Mouse (Mus musculus) limb, embryonic 13.5 days (tissue): ENCODE measurements at regions not wholly inside any gene's neighbourhood (a gene's known extent, or its start where the extent isn't known, plus 50 kb on each side); places are given as distances from the start of the nearest gene placed in this dataset.
"Not testable (repeated sequence)": the region's sequence is repeated elsewhere in the genome, so short reads cannot be mapped to it uniquely, and the experiment has no call there.

Experiments used
- ATAC-seq: fragments of 200-750 bp; cut with Nextera tagmentation; 2 replicates; pipeline ENCODE4 v1.8.0; 2017; ENCODE audit warnings: low read depth, moderate number of reproducible peaks, moderate TSS enrichment; ENCODE audit not compliant: low FRiP score
- H3K27ac ChIP-seq: fragments of 300-500 bp; sonication (generic); 2 replicates; pipeline ENCODE4 v1.5.1; 2015; ENCODE audit warnings: inconsistent platforms, mild to moderate bottlenecking, moderate library complexity
- H3K27me3 ChIP-seq: fragments of 300-500 bp; sonication (generic); 2 replicates; pipeline ENCODE4 v1.6.1; 2015; ENCODE audit warnings: mild to moderate bottlenecking, inconsistent platforms
- H3K36me3 ChIP-seq: fragments of 300-500 bp; sonication (generic); 2 replicates; pipeline ENCODE4 v1.6.1; 2015; ENCODE audit warnings: inconsistent platforms, mild to moderate bottlenecking, moderate library complexity
- H3K4me1 ChIP-seq: fragments of 300-500 bp; sonication (generic); 2 replicates; pipeline ENCODE4 v1.6.1; 2015; ENCODE audit warnings: inconsistent platforms
- H3K4me2 ChIP-seq: fragments of 300-500 bp; sonication (generic); replicated peaks from 2 replicates; pipeline ENCODE4 v1.6.1; 2015; ENCODE audit warnings: inconsistent platforms, mild to moderate bottlenecking, moderate library complexity
- H3K4me3 ChIP-seq: fragments of 300-500 bp; sonication (generic); 2 replicates; pipeline ENCODE4 v1.5.1; 2015; ENCODE audit warnings: moderate library complexity, mild to moderate bottlenecking, inconsistent platforms
- H3K9ac ChIP-seq: fragments of 300-500 bp; sonication (generic); 2 replicates; pipeline ENCODE4 v1.6.1; 2015; ENCODE audit warnings: mild to moderate bottlenecking, inconsistent platforms
- H3K9me3 ChIP-seq: fragments of 300-500 bp; sonication (generic); 2 replicates; pipeline ENCODE4 v1.6.1; 2016; ENCODE audit warnings: inconsistent platforms
- WGBS: fragments of 180-500 bp; shearing (Covaris S2); methylation state at CpG from one replicate; pipeline ENCODE4 v1.1.7; 2015; 5-methylcytosine and 5-hydroxymethylcytosine counted together

DNA sequence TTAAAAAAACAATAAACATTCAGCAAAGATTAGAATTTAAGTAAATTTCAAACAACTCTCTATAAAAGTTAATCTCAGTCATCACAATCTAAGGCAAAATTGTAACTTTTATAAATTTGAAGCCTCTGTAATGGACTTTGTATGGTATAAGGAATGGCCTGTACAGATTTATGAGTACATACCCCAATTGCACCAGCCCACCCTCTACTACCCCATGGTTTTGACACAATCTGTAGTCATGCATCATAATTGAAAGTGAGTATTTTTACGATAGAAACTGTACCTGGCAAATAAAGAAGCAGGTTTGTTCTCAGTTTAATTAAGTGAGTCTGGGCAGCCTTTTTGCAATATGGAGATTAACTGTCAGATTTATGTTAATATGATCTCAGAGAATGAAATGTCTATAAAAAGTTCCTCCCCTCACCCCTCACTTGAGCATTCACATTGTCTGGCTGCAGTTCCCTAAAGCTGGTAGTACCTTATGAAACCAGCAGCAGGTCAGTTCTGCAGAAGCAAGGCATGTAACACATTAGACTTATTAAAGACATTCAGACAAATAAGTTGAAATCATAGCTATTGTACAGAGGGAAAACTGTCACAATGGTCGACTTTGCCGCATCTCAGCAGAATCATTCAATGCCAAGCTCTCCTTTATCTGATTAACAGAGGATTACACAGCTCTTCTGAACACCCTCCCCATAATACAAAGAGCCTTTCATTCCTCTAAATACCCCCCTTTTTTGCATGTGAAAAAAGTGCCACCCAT, 505.2 kb downstream of the Cypt12 start:
- peaks cover 5% of the 10 kb centered on the region; the same call in 1 of the 2 replicates for H3K4me1 ChIP-seq
- H3K9ac ChIP-seq, result no peak overlapping the region
- 61% methylated on average over 3 of the region's 3 CpGs for WGBS
- no peak overlapping the region for H3K4me2 ChIP-seq
- no peak for ATAC-seq
- no peaks in the 10 kb centered on the region for H3K27me3 ChIP-seq
- H3K9me3 ChIP-seq, result no peaks in the 10 kb centered on the region
- H3K27ac ChIP-seq, result no peak overlapping the region; the same call in 1 of the 2 replicates
- H3K36me3 ChIP-seq, result no peaks in the 10 kb centered on the region
- no peak overlapping the region for H3K4me3 ChIP-seq

- WGBS, result 60% methylated on average over 2 of the region's 2 CpGs
- ATAC-seq, result no peak
- H3K9me3 ChIP-seq, result no peaks in the 10 kb centered on the region
- no peak overlapping the region for H3K4me3 ChIP-seq
- H3K36me3 ChIP-seq, result no peaks in the 10 kb centered on the region
- no peak overlapping the region for H3K9ac ChIP-seq
- no peak overlapping the region for H3K27ac ChIP-seq
- H3K4me2 ChIP-seq, result no peak overlapping the region
- peaks cover 5% of the 10 kb centered on the region; the same call in 1 of the 2 replicates for H3K4me1 ChIP-seq
- no peaks in the 10 kb centered on the region for H3K27me3 ChIP-seq
Measured at GRCm38 (mm10) chr3:18453986-18454291, 505.7 kb downstream of the Cypt12 start.

- not testable (repeated sequence) for H3K27me3 ChIP-seq, H3K9me3 ChIP-seq, H3K4me2 ChIP-seq, H3K36me3 ChIP-seq, H3K9ac ChIP-seq, ATAC-seq, H3K4me1 ChIP-seq, H3K27ac ChIP-seq, H3K4me3 ChIP-seq
- 91% methylated on average over 4 of the region's 4 CpGs for WGBS
Measured at GRCm38 (mm10) chr3:18454558-18455191, 506.5 kb downstream of the Cypt12 start.

DNA sequence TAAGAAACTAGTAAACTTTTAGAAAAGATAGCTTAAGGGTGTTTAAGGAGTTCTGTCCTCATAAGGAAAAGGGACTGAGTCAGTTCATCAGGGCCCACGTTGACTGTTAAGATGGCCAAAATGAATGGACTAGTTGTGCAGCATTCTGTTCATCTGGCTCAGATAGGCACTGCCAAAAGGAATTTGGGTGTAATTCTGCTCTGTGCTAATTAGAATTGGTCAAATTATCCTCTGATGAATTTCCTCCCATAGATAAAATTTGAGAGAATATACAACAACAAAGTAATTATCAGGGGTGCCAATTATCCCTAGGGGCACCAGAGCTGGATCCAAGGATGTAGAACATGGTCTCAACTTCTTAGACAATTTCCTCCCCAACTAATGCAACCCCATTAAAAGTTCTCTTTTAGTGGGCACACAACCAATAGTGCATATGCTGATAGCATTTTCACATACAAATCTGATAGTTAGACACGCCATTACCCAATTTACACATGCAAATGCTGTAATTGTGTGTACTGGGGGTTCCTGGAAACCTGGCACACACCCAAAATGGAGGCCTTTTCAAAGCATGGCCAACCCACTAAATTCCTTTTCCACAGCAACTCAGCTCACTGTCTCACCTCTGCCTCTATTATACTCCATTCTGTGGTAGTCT, 508.0 kb downstream of the Cypt12 start:
- no peak overlapping the region for H3K4me2 ChIP-seq
- H3K9me3 ChIP-seq, result no peaks in the 10 kb centered on the region
- no peak overlapping the region for H3K27ac ChIP-seq
- no peak overlapping the region for H3K9ac ChIP-seq
- WGBS, result 77% methylated on average over 2 of the region's 2 CpGs
- H3K4me1 ChIP-seq, result peaks cover 5% of the 10 kb centered on the region; the same call in 1 of the 2 replicates
- no peaks in the 10 kb centered on the region for H3K27me3 ChIP-seq
- no peaks in the 10 kb centered on the region for H3K36me3 ChIP-seq
- no peak for ATAC-seq
- H3K4me3 ChIP-seq, result no peak overlapping the region

GRCm38 (mm10) chr3:18460267-18460666, 512.1 kb downstream of the Cypt12 start:
- H3K9me3 ChIP-seq, result no peaks in the 10 kb centered on the region
- no peak overlapping the region for H3K4me2 ChIP-seq
- H3K4me1 ChIP-seq, result no peaks in the 10 kb centered on the region
- H3K4me3 ChIP-seq, result no peak overlapping the region
- no peak overlapping the region for H3K27ac ChIP-seq
- no peak overlapping the region for H3K9ac ChIP-seq
- H3K27me3 ChIP-seq, result no peaks in the 10 kb centered on the region
- 88% methylated on average over 1 of the region's 1 CpGs for WGBS
- ATAC-seq, result no peak
- H3K36me3 ChIP-seq, result no peaks in the 10 kb centered on the region

- no peaks in the 10 kb centered on the region for H3K27me3 ChIP-seq
- H3K4me1 ChIP-seq, result 0 out of 2 replicates have a peak, but pooled peaks cover 5% of the 10 kb centered on the region
- H3K27ac ChIP-seq, result no peak overlapping the region
- H3K9me3 ChIP-seq, result no peaks in the 10 kb centered on the region
- 82% methylated on average over 3 of the region's 3 CpGs for WGBS
- no peak for ATAC-seq
- no peak overlapping the region for H3K4me3 ChIP-seq
- H3K36me3 ChIP-seq, result no peaks in the 10 kb centered on the region
- no peak overlapping the region for H3K4me2 ChIP-seq
- H3K9ac ChIP-seq, result no peak overlapping the region
Measured at GRCm38 (mm10) chr3:18471846-18472245, 523.6 kb downstream of the Cypt12 start.

- Histone ChIP-seq H3K27ac (no peak overlapping the region), H3K4me3 (no peak overlapping the region), H3K4me1 (no peaks in the 10 kb centered on the region), H3K36me3 (no peaks in the 10 kb centered on the region), H3K9ac (no peak overlapping the region), H3K27me3 (no peaks in the 10 kb centered on the region), H3K9me3 (no peaks in the 10 kb centered on the region), H3K4me2 (no peak overlapping the region)
- 85% methylated on average over 2 of the region's 2 CpGs for WGBS
- ATAC-seq, result no peak
Measured at GRCm38 (mm10) chr3:18479557-18479956, 531.3 kb downstream of the Cypt12 start.

GRCm38 (mm10) chr3:18482006-18482405, 533.8 kb downstream of the Cypt12 start:
- Histone ChIP-seq H3K4me1 (no peaks in the 10 kb centered on the region), H3K27ac (no peak overlapping the region), H3K9ac (no peak overlapping the region), H3K4me3 (no peak overlapping the region), H3K4me2 (no peak overlapping the region), H3K36me3 (no peaks in the 10 kb centered on the region), H3K9me3 (no peaks in the 10 kb centered on the region; the same call in 1 of the 2 replicates), H3K27me3 (no peaks in the 10 kb centered on the region)
- WGBS, result 82% methylated on average over 2 of the region's 2 CpGs
- ATAC-seq, result no peak

DNA sequence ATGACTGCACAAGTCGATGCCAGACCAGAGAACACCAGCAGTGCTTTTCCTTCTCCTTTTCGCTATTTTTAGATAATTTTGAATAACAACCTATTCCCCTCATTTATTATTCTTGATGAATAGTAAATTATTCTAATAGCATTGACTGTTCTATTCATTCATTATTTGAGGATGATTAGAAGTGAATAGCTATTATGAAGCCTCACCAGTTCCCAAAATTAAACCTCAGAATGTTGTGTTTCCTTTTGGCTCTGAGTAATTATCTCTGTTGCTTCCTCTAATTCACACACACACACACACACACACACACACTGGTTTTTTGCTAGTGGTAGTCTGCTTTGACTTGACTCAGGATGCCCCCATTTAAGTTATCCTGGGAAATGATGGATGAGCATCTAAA, 540.7 kb downstream of the Cypt12 start:
- WGBS, result 90% methylated on average over 2 of the region's 2 CpGs
- H3K4me3 ChIP-seq, result no peak overlapping the region

DNA sequence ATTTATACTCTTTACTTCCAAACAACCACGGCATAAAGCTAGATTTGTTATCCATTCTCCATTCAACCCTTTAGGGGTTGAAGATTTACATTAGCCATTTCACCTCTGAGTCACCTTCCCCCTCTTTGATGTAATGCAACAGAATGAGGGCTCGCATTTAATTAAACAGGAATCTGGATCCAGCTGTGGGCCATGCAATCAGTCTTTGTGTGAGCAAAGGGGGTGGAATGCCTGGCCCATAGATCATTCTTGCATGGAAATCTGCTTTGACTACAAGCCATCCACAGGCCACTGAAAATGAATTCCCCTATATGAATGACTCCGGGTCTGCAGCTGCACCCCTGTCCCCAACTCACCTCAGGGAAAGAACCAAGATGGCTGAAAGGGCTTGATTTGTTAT, 574.4 kb downstream of the Cypt12 start:
- WGBS, result 49% methylated on average over 3 of the region's 3 CpGs
- Histone ChIP-seq H3K36me3 (no peaks in the 10 kb centered on the region), H3K4me2 (no peak overlapping the region), H3K27ac (no peak overlapping the region), H3K27me3 (no peaks in the 10 kb centered on the region), H3K4me1 (no peaks in the 10 kb centered on the region), H3K9ac (no peak overlapping the region), H3K9me3 (no peaks in the 10 kb centered on the region), H3K4me3 (no peak overlapping the region)
- ATAC-seq, result no peak

More for the DNA sequence above, 540.7 kb downstream of the Cypt12 start:
- ATAC-seq, result no peak
- no peaks in the 10 kb centered on the region; the same call in 1 of the 2 replicates for H3K9me3 ChIP-seq
- no peak overlapping the region for H3K27ac ChIP-seq
- H3K27me3 ChIP-seq, result no peaks in the 10 kb centered on the region
- H3K4me1 ChIP-seq, result no peaks in the 10 kb centered on the region
- H3K4me2 ChIP-seq, result no peak overlapping the region
- no peak overlapping the region for H3K9ac ChIP-seq
- H3K36me3 ChIP-seq, result no peaks in the 10 kb centered on the region

- WGBS, result 63% methylated on average over 2 of the region's 2 CpGs
- Histone ChIP-seq H3K36me3 (no peaks in the 10 kb centered on the region), H3K27ac (no peak overlapping the region), H3K9me3 (no peaks in the 10 kb centered on the region), H3K4me2 (no peak overlapping the region), H3K4me3 (no peak overlapping the region), H3K9ac (no peak overlapping the region), H3K4me1 (no peaks in the 10 kb centered on the region), H3K27me3 (no peaks in the 10 kb centered on the region)
- ATAC-seq, result no peak
Measured at GRCm38 (mm10) chr3:18524011-18524410, 575.8 kb downstream of the Cypt12 start.

DNA sequence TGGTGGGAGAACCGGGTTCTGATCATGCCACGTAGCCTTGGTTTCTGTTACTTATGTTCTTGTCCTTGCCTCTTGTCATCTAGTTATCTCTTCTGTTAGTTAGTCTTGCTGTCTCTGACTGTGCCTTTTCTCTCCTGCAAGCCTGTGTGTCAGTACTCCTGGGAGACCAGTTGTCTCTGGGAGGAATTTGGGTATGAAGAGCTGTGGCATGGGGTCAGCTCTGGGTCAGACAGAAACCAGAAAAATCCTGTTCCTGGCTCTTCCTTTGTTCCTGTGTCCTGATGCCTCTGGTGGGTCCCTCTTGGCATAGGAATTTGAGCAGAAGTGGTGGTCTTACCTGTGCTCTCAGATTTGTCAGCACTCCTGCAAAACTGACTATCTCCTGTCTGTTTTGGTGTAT, 609.0 kb downstream of the Cypt12 start:
- 96% methylated on average over 2 of the region's 2 CpGs for WGBS
- Histone ChIP-seq H3K27ac (no peak overlapping the region), H3K4me3 (no peak overlapping the region), H3K4me2 (no peak overlapping the region), H3K27me3 (no peaks in the 10 kb centered on the region), H3K9me3 (no peaks in the 10 kb centered on the region), H3K36me3 (no peaks in the 10 kb centered on the region), H3K9ac (no peak overlapping the region), H3K4me1 (no peaks in the 10 kb centered on the region)
- ATAC-seq, result no peak
